ENCODE assay signal across 19 mouse cellular contexts in the genomic region with DNA sequence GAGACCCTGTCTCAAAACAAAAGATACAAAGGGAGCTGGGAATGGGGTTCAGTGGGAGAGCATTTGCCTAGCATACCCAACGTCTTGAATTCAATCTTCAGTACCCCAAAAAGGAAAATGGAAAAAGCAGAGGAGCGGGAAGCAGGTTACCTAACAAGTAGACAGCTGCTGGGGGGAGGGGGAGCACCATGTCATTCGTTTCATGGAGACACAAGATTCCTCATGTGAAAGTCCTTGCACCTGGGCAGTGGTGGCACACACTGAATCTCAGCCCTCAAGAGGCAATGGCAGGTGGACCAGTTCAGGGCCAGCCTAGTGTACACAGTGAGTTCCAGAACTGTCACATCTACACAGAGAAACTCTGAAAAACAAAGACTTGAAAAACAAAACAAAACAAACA. TPM values are rescaled to one million over a fixed set of nuclear protein-coding genes. Genes with fewer than 3 reads are reported as not detected.
DNase-seq lines count a peak whose midpoint lies in the region; ATAC-seq and TF ChIP-seq lines count a peak whose summit lies in the region.
"Had no signal": no experiment of that assay in that cellular context is flagged by ENCODE, and none has a peak within 500 bp of the region (broad histone marks: within the 10 kb centered on the region; RNA-seq: fewer than 3 reads in every experiment).

No protein-coding gene starts in this region.

- ATAC-seq in liver, embryonic 13.5 days (ENCODE audit: low read depth): no peak

- H3K27ac ChIP-seq in layer of hippocampus, adult 2 months: peak overlapping the region; percentile 99
- no peak overlapping the region for H3K27ac ChIP-seq in CH12.LX (ENCODE audit: insufficient read depth, low read depth)
- no peak overlapping the region for H3K27ac ChIP-seq in liver, embryonic 13.5 days
- H3K27ac ChIP-seq: embryonic facial prominence, embryonic 15.5 days; heart, embryonic 10.5 days; macrophage; stomach, postnatal 0 days had no signal

- in situ Hi-C loops in CH12.LX (cut with MboI; ENCODE audit: low pct_ligation_motif_present, low pct_unique_long_range_greater_than_20kb, low sequenced_read_pairs): no loop called here

- no peak for TF ChIP-seq EP300 in CH12.LX (IDR thresholded peaks at IDR 0.05; ENCODE audit: low read length)

- H3K4me3 ChIP-seq in layer of hippocampus, adult 2 months: peak overlapping the region; percentile 97
- H3K4me3 ChIP-seq in CH12.LX (replicated peaks in 1 of 3; ENCODE audit: low read depth in 2 of 3, low read length in 2 of 3, poor library complexity in 1 of 3): no peak overlapping the region
- H3K4me3 ChIP-seq in liver, embryonic 13.5 days (replicated peaks): peak overlapping the region; percentile 98

- 0 out of 2 replicates have a peak overlapping the region, but pooled peaks have one; percentile 39 for H3K4me2 ChIP-seq in CH12.LX (ENCODE audit: insufficient read depth, low read depth, poor library complexity, severe bottlenecking)
- H3K4me2 ChIP-seq in liver, embryonic 13.5 days: peak overlapping the region; percentile 96

- peaks cover 0 to 9% of the 10 kb centered on the region in 2 experiments for H3K36me3 ChIP-seq in CH12.LX (replicated peaks in 1 of 2; ENCODE audit: control insufficient read depth in 1 of 2, insufficient read depth in 1 of 2, low read length in 1 of 2)
- no peaks in the 10 kb centered on the region for H3K36me3 ChIP-seq in liver, embryonic 13.5 days
- H3K36me3 ChIP-seq: embryonic facial prominence, embryonic 15.5 days; heart, embryonic 10.5 days had no signal

- TF ChIP-seq CTCF in layer of hippocampus, adult 2 months (conservative IDR thresholded peaks at IDR 0.05): no peak
- TF ChIP-seq CTCF in CH12.LX (conservative IDR thresholded peaks at IDR 0.05 in 1 of 2, IDR thresholded peaks at IDR 0.05 in 1 of 2; ENCODE audit: low read depth in 2 of 2, low read length in 2 of 2): no peak

- H3K4me1 ChIP-seq in CH12.LX (ENCODE audit: control insufficient read depth in 1 of 2, insufficient read depth in 2 of 2): peaks cover 2 to 15% of the 10 kb centered on the region in 2 experiments
- peaks cover 37% of the 10 kb centered on the region for H3K4me1 ChIP-seq in liver, embryonic 13.5 days (replicated peaks)

- TF ChIP-seq RAD21 in CH12.LX (IDR thresholded peaks at IDR 0.05; ENCODE audit: low read depth, low read length): no peak

- peak; percentile 57 for DNase-seq in cerebellum, adult 9-10 months
- DNase-seq in cerebellum, adult 9-11 months: no peak
- no peak for DNase-seq in layer of hippocampus, adult 2 months (ENCODE audit: low spot score in 2 of 2)
- DNase-seq in layer of hippocampus, adult 11-12 months (ENCODE audit: low spot score): no peak
- no peak for DNase-seq in CH12.LX (ENCODE audit: extremely low read depth)
- DNase-seq in liver, embryonic 13.5 days: no peak
- no peak for DNase-seq in adrenal gland, postnatal 4 days (ENCODE audit: low spot score in 2 of 2)
- DNase-seq in layer of hippocampus, postnatal 10 days (ENCODE audit: low spot score in 2 of 2): no peak
- DNase-seq: adrenal gland, postnatal 36 days; gastrocnemius, postnatal 36 days; kidney, adult 11 months; kidney, postnatal 14 days; left cerebral cortex, postnatal 4 days; lung, embryonic 14.5 days; thymus, postnatal 36 days had no signal

- WGBS in liver, embryonic 13.5 days (ENCODE audit: insufficient replicate concordance): 61% methylated on average over 3 of the region's 3 CpGs

- H3K79me2 ChIP-seq in CH12.LX (replicated peaks; ENCODE audit: control insufficient read depth, extremely low read depth, insufficient read depth, poor library complexity, severe bottlenecking): peaks cover 7% of the 10 kb centered on the region

- H3K9me3 ChIP-seq in CH12.LX (replicated peaks; ENCODE audit: low read length): peaks cover 3% of the 10 kb centered on the region
- no peaks in the 10 kb centered on the region for H3K9me3 ChIP-seq in liver, embryonic 13.5 days (replicated peaks)
- H3K9me3 ChIP-seq: embryonic facial prominence, embryonic 15.5 days; heart, embryonic 10.5 days had no signal

- H3K9ac ChIP-seq in CH12.LX (ENCODE audit: insufficient read depth, low read depth): no peak overlapping the region
- peak overlapping the region; percentile 97; the same call in 1 of the 2 replicates for H3K9ac ChIP-seq in liver, embryonic 13.5 days
- H3K9ac ChIP-seq: embryonic facial prominence, embryonic 15.5 days had no signal

- TF ChIP-seq POLR2A in CH12.LX (IDR thresholded peaks at IDR 0.05; ENCODE audit: low read depth, low read length): no peak

- dilution Hi-C loops in CH12.LX (cut with MboI; ENCODE audit: extremely low pct_ligation_motif_present, extremely low pct_unique_long_range_greater_than_20kb, low sequenced_read_pairs): no loop called here

- H3K27me3 ChIP-seq in CH12.LX (replicated peaks): peaks cover 20% of the 10 kb centered on the region
- H3K27me3 ChIP-seq in liver, embryonic 13.5 days: peaks cover 25% of the 10 kb centered on the region

TF ChIP-seq in CH12.LX, 34 proteins besides CTCF, POLR2A, EP300 and RAD21:
- TF ChIP-seq MAZ (IDR thresholded peaks at IDR 0.05; ENCODE audit: low read depth, low read length): no peak
- TF ChIP-seq HCFC1 (IDR thresholded peaks at IDR 0.05; ENCODE audit: low read depth, low read length): no peak
- no peak for TF ChIP-seq ZNF384 (IDR thresholded peaks at IDR 0.05; ENCODE audit: low read depth, low read length)
- TF ChIP-seq ETS1 (conservative IDR thresholded peaks at IDR 0.05; ENCODE audit: low read depth, low read length): no peak
- TF ChIP-seq MAX (IDR thresholded peaks at IDR 0.05; ENCODE audit: low read length): no peak
- no peak for TF ChIP-seq IRF4 (IDR thresholded peaks at IDR 0.05; ENCODE audit: low read depth, low read length)
- TF ChIP-seq JUN (IDR thresholded peaks at IDR 0.05; ENCODE audit: insufficient read depth, low read depth, low read length): no peak
- no peak for TF ChIP-seq USF1 (IDR thresholded peaks at IDR 0.05; ENCODE audit: low read depth, low read length)
- TF ChIP-seq TBP (conservative IDR thresholded peaks at IDR 0.05; ENCODE audit: low read depth, low read length): no peak
TF ChIP-seq in CH12.LX: peak in this region for 0.

RNA-seq across cellular contexts. Expression of a gene that starts 2.6 kb away (rescaled TPM):
- 10 to 100 TPM; 62.3 to 62.7 TPM for total RNA-seq in layer of hippocampus, adult 2 months (2021)
- total RNA-seq in CH12.LX (2012; rRNA removed): 4.4 and 5.0 TPM in 2 replicates
- 4.2 and 5.4 TPM in 2 replicates for total RNA-seq in CH12.LX (2014; rRNA removed)
- 5.2 and 6.2 TPM in 2 replicates for polyA plus RNA-seq in CH12.LX (2012; ENCODE audit: insufficient read length, low read depth)
- 2.3 and 2.7 TPM in 2 replicates for polyA plus RNA-seq in liver, embryonic 13.5 days (2015; fragmentation: Nextera tagmentation; extraction: Ambion mirVana)
- total RNA-seq in adrenal gland, postnatal 4 days (2021): 1 to 10 TPM; 7.3 to 8.0 TPM
- 10 to 100 TPM; 49.0 to 49.8 TPM for total RNA-seq in layer of hippocampus, postnatal 10 days (2021)

RNA-seq across cellular contexts. Expression of a gene that starts 37.2 kb away (rescaled TPM):
- total RNA-seq in layer of hippocampus, adult 2 months (2021): 1 to 10 TPM; 6.0 to 6.5 TPM
- 0.08 TPM in 1 of 2 replicates, not detected in the other for total RNA-seq in CH12.LX (2012; rRNA removed)
- total RNA-seq in CH12.LX (2014; rRNA removed): not detected in 2 replicates
- polyA plus RNA-seq in CH12.LX (2012; ENCODE audit: insufficient read length, low read depth): 0.27 and 0.91 TPM in 2 replicates
- polyA plus RNA-seq in liver, embryonic 13.5 days (2015; fragmentation: Nextera tagmentation; extraction: Ambion mirVana): 10.3 and 17.3 TPM in 2 replicates
- total RNA-seq in adrenal gland, postnatal 4 days (2021): 1,000 to 10,000 TPM in 1 of 2 experiments, 100 to 1,000 TPM in 1; 358 to 1,099 TPM
- total RNA-seq in layer of hippocampus, postnatal 10 days (2021): 1 to 10 TPM; 5.9 to 6.0 TPM
- polyA plus RNA-seq: macrophage had no signal

RNA-seq across cellular contexts. Expression of a gene that starts 51.6 kb away (rescaled TPM):
- 10 to 100 TPM; 41.8 to 48.0 TPM for total RNA-seq in layer of hippocampus, adult 2 months (2021)
- total RNA-seq in CH12.LX (2012; rRNA removed) (not detected in 2 replicates), CH12.LX (2014; rRNA removed) (not detected in 2 replicates)
- 0.18 TPM in 1 of 2 replicates, not detected in the other for polyA plus RNA-seq in CH12.LX (2012; ENCODE audit: insufficient read length, low read depth)
- 30.8 and 31.7 TPM in 2 replicates for polyA plus RNA-seq in liver, embryonic 13.5 days (2015; fragmentation: Nextera tagmentation; extraction: Ambion mirVana)
- total RNA-seq in adrenal gland, postnatal 4 days (2021): 10 to 100 TPM; 29.5 to 30.9 TPM
- total RNA-seq in layer of hippocampus, postnatal 10 days (2021): 10 to 100 TPM; 49.2 to 52.3 TPM

Comparison
In these comparisons a context has a peak if more than half of its experiments do, and no peak if none do; other contexts are left out.
1. H3K4me3 ChIP-seq: peak in layer of hippocampus, adult 2 months (single experiment) and liver, embryonic 13.5 days (single experiment); none in CH12.LX (0 of 3).
2. RNA of a gene that starts 2.6 kb away (total RNA-seq): 62.3 to 62.7 TPM in layer of hippocampus, adult 2 months and 49.0 to 49.8 TPM in layer of hippocampus, postnatal 10 days; 7.3 to 8.0 TPM in adrenal gland, postnatal 4 days and 4.2 to 5.4 TPM in CH12.LX; every median in the first group is over 4 times any median in the second.
3. RNA of a gene that starts 37.2 kb away (total RNA-seq): 358 to 1,099 TPM in adrenal gland, postnatal 4 days; 6.0 to 6.5 TPM in layer of hippocampus, adult 2 months, 5.9 to 6.0 TPM in layer of hippocampus, postnatal 10 days and 0.08 TPM in CH12.LX; every median in the first group is over 10 times any median in the second.
4. RNA of a gene that starts 51.6 kb away (total RNA-seq): 49.2 to 52.3 TPM in layer of hippocampus, postnatal 10 days, 41.8 to 48.0 TPM in layer of hippocampus, adult 2 months and 29.5 to 30.9 TPM in adrenal gland, postnatal 4 days; not detected in CH12.LX; every median in the first group is over 10 times any median in the second.